Mouse (Mus musculus) liver, adult 2 months (tissue): Measurements from ENCODE around the gene Crebrf. TPM values are rescaled to one million over a fixed set of nuclear protein-coding genes. Genes with fewer than 3 reads are reported as not detected.

Source experiments
- DNase-seq: peaks from one replicate; pipeline ENCODE4 v3.0.0-alpha.2; 2011; ENCODE audit warnings: low read depth, low spot score; ENCODE audit errors: extremely low read depth
- H3K27ac ChIP-seq: fragments of 200-500 bp; replicated peaks from 2 replicates; pipeline ENCODE4 v1.5.1; 2012; ENCODE audit warnings: low read depth, mild to moderate bottlenecking, control low read depth, inconsistent platforms, low read length; ENCODE audit not compliant: insufficient read depth
- H3K27me3 ChIP-seq: fragments of 200-500 bp; 2 replicates; pipeline ENCODE4 v1.6.1; 2012; ENCODE audit warnings: mild to moderate bottlenecking, moderate library complexity, low read length, inconsistent platforms; ENCODE audit not compliant: control insufficient read depth, insufficient read depth
- H3K36me3 ChIP-seq: fragments of 200-500 bp; 2 replicates; pipeline ENCODE4 v1.6.1; 2012; ENCODE audit warnings: low read length, inconsistent platforms; ENCODE audit not compliant: control insufficient read depth, insufficient read depth
- H3K4me1 ChIP-seq: fragments of 200-500 bp; 2 replicates; pipeline ENCODE4 v1.6.1; 2011; ENCODE audit warnings: low read length; ENCODE audit not compliant: control insufficient read depth, insufficient read depth
- H3K4me3 ChIP-seq: fragments of 200-500 bp; 2 replicates; pipeline ENCODE4 v1.5.1; 2011; ENCODE audit warnings: low read depth, mild to moderate bottlenecking, control low read depth, low read length, moderate library complexity; ENCODE audit not compliant: insufficient read depth
- H3K79me2 ChIP-seq: fragments of 200-500 bp; 2 replicates; pipeline ENCODE4 v1.6.1; 2012; ENCODE audit warnings: inconsistent platforms, mild to moderate bottlenecking, low read length, moderate library complexity; ENCODE audit not compliant: control insufficient read depth, insufficient read depth
- H3K9ac ChIP-seq: fragments of 200-500 bp; 2 replicates; pipeline ENCODE4 v1.6.1; 2012; ENCODE audit warnings: low read depth, mild to moderate bottlenecking, control low read depth, inconsistent platforms, low read length
- CTCF ChIP-seq: fragments of 200-500 bp; IDR thresholded peaks from 2 replicates; pipeline ENCODE4 v1.5.1; 2011; ENCODE audit warnings: low read depth, low read length, control low read depth
- POLR2A ChIP-seq: fragments of 200-500 bp; IDR thresholded peaks from 2 replicates; pipeline ENCODE4 v1.6.1; 2011; ENCODE audit warnings: low read length, control low read depth; ENCODE audit not compliant: insufficient read depth; ENCODE audit errors: extremely low read depth
- WGBS: fragments of 180-500 bp; shearing (Covaris S2); methylation state at CpG from one replicate; pipeline ENCODE4 v1.1.7; 2018; 5-methylcytosine and 5-hydroxymethylcytosine counted together
- polyA plus RNA-seq: library from polyadenylated mRNA; depleted of rRNA; stranded (reverse); fragments of >200 nt; gene quantifications from 2 replicates; pipeline ENCODE4 v1.2.3, GENCODE M21; 2012
- total RNA-seq: library from RNA; depleted of rRNA; stranded (reverse); fragments of >200 nt; gene quantifications from 2 replicates; pipeline ENCODE4 v1.2.3, GENCODE M21; 2014

Crebrf gene
- total and polyA plus RNA-seq, 2 experiments: 1.4 to 37.0 TPM

GRCm38 (mm10) chr17:26699819-26700616 lies 15.4 kb upstream of the Crebrf start:
- Histone ChIP-seq H3K4me3 (no peak overlapping the region), H3K9ac (peak overlapping the region; percentile 9; the same call in 1 of the 2 replicates), H3K36me3 (peaks cover 12% of the 10 kb centered on the region; the same call in 1 of the 2 replicates), H3K79me2 (no peaks in the 10 kb centered on the region), H3K4me1 (peaks cover 12% of the 10 kb centered on the region), H3K27ac (peak overlapping the region; percentile 63), H3K27me3 (no peaks in the 10 kb centered on the region)
- DNase-seq: peak; percentile 79
- 37% methylated on average over 10 of the region's 10 CpGs for WGBS
- TF ChIP-seq POLR2A (no peak), CTCF (no peak)

- Histone ChIP-seq H3K79me2 (no peaks in the 10 kb centered on the region), H3K27me3 (no peaks in the 10 kb centered on the region), H3K9ac (no peak overlapping the region), H3K4me1 (peaks cover 12% of the 10 kb centered on the region), H3K4me3 (no peak overlapping the region), H3K27ac (no peak overlapping the region), H3K36me3 (peaks cover 6% of the 10 kb centered on the region; the same call in 1 of the 2 replicates)
- TF ChIP-seq CTCF (no peak), POLR2A (no peak)
- no peak for DNase-seq
- 95% methylated on average over 13 of the region's 13 CpGs for WGBS
Measured at GRCm38 (mm10) chr17:26701565-26701964, 13.9 kb upstream of the Crebrf start.

GRCm38 (mm10) chr17:26702621-26703020 lies 12.8 kb upstream of the Crebrf start:
- no peak for TF ChIP-seq POLR2A
- TF ChIP-seq CTCF: no peak
- H3K27me3 ChIP-seq: no peaks in the 10 kb centered on the region
- no peaks in the 10 kb centered on the region for H3K79me2 ChIP-seq
- DNase-seq: peak; percentile 72
- no peak overlapping the region for H3K4me3 ChIP-seq
- H3K36me3 ChIP-seq: peaks cover 4% of the 10 kb centered on the region; the same call in 1 of the 2 replicates
- H3K27ac ChIP-seq: peak overlapping the region; percentile 37; the same call in 1 of the 2 replicates
- H3K9ac ChIP-seq: no peak overlapping the region
- WGBS: 22% methylated on average over 4 of the region's 4 CpGs
- H3K4me1 ChIP-seq: peaks cover 12% of the 10 kb centered on the region

GRCm38 (mm10) chr17:26703671-26704070 lies 11.8 kb upstream of the Crebrf start:
- Histone ChIP-seq H3K27ac (no peak overlapping the region), H3K4me1 (peaks cover 12% of the 10 kb centered on the region), H3K79me2 (no peaks in the 10 kb centered on the region), H3K4me3 (no peak overlapping the region), H3K9ac (no peak overlapping the region), H3K36me3 (peaks cover 4% of the 10 kb centered on the region; the same call in 1 of the 2 replicates), H3K27me3 (no peaks in the 10 kb centered on the region)
- WGBS: 94% methylated on average over 4 of the region's 4 CpGs
- no peak for DNase-seq
- TF ChIP-seq CTCF (no peak), POLR2A (no peak)

- peak; percentile 23 for DNase-seq
- Histone ChIP-seq H3K9ac (no peak overlapping the region), H3K27me3 (no peaks in the 10 kb centered on the region), H3K4me1 (peaks cover 3% of the 10 kb centered on the region; the same call in 1 of the 2 replicates), H3K36me3 (no peaks in the 10 kb centered on the region), H3K79me2 (no peaks in the 10 kb centered on the region), H3K4me3 (no peak overlapping the region), H3K27ac (no peak overlapping the region)
- TF ChIP-seq CTCF (no peak), POLR2A (no peak)
- WGBS: 34% methylated on average over 11 of the region's 11 CpGs
Measured at GRCm38 (mm10) chr17:26705463-26706359, 9.7 kb upstream of the Crebrf start.
